Mouse (Mus musculus) embryonic fibroblast, embryonic 13.5 days (primary cell): ENCODE results near the gene Garem2.

Source experiments
- CTCF ChIP-seq: IDR thresholded peaks from 2 replicates; pipeline ENCODE4 v1.5.1; 2011; ENCODE audit warnings: mild to moderate bottlenecking, control low read depth, low read length, moderate library complexity, borderline replicate concordance; ENCODE audit not compliant: insufficient read depth
- POLR2A ChIP-seq: IDR thresholded peaks from 2 replicates; pipeline ENCODE4 v1.6.1; 2011; ENCODE audit warnings: low read depth, mild to moderate bottlenecking, control low read depth, low read length, moderate library complexity

DNA sequence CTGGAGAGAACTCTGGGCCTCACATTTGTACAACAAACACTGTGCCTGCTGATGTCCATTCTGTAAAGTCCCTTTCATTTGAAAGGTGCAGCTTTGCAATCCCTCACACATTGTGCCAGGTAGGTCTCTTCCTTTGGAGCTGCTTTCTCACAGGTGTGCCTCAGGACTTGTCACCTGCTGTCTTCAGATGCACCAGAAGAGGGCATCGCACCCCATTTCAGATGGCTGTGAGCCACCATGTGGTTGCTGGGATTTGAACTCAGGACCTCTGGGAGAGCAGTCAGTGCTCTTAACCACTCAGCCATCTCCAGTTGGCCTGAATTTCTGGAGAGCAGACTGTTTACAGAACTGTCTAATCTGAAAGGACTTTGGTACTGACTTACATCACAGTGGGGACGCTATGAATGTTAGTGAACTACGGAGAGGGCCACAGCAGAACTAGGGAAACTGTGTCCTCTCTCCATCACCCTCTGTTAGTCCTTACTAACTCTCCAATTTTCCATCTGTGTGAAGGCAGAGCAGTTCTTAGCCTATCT lies 7.6 kb downstream of the Garem2 start:
- TF ChIP-seq CTCF (no peak), POLR2A (no peak)
